Mouse (Mus musculus) heart, embryonic 13.5 days (tissue): ENCODE results near the gene Dapk2. TPM values are rescaled to one million over a fixed set of nuclear protein-coding genes. Genes with fewer than 3 reads are reported as not detected.

Experiments
- polyA plus RNA-seq: library from polyadenylated mRNA; unstranded; fragments of >200 nt; fragmentation: Nextera tagmentation; extraction: Ambion mirVana; gene quantifications from 2 replicates; pipeline ENCODE4 v1.2.1, GENCODE M21; 2015

Dapk2 gene
- polyA plus RNA-seq, 1 experiment from 2014 or later = 4.5 TPM

Other genes starting within 250 kb of the Dapk2 start
- gene Trip4, start 249.4 kb upstream of the Dapk2 start, polyA plus RNA-seq = 21.3 and 22.4 TPM in 2 replicates
- gene Csnk1g1, start 249.3 kb upstream of the Dapk2 start, polyA plus RNA-seq = 12.0 and 12.5 TPM in 2 replicates
- 372 and 396 TPM in 2 replicates for gene Ppib, start 98.0 kb upstream of the Dapk2 start, polyA plus RNA-seq
- gene Snx22, start 88.5 kb upstream of the Dapk2 start, polyA plus RNA-seq = 2.3 and 3.0 TPM in 2 replicates
- gene Snx1, start 31.6 kb upstream of the Dapk2 start, polyA plus RNA-seq = 59.6 and 65.8 TPM in 2 replicates
- gene Ciao2a, start 31.6 kb upstream of the Dapk2 start, polyA plus RNA-seq = 152 and 172 TPM in 2 replicates
- 16.7 and 17.4 TPM in 2 replicates for gene Herc1, start 192.2 kb downstream of the Dapk2 start, polyA plus RNA-seq